Mouse (Mus musculus) MEL (cell line): ENCODE measurements around the gene Proser2.

ENCODE experiments used
- CTCF ChIP-seq, 3 experiments: IDR thresholded peaks in 2 of 3; conservative IDR thresholded peaks in 1 of 3; 2 replicates each; pipeline ENCODE4 v1.5.1; 2011 to 2012; ENCODE audit warnings: low read length in 3 of 3, low read depth in 2 of 3, mild to moderate bottlenecking in 2 of 3, improper control_type of control experiment in 1 of 3, inconsistent platforms in 1 of 3, mixed read lengths in 1 of 3, moderate library complexity in 1 of 3; ENCODE audit not compliant: control insufficient read depth in 1 of 3, insufficient read depth in 1 of 3, poor library complexity in 1 of 3, severe bottlenecking in 1 of 3
- E2F4 ChIP-seq: IDR thresholded peaks from 2 replicates; pipeline ENCODE4 v1.6.1; 2011; ENCODE audit warnings: low read depth, low read length, improper control_type of control experiment, borderline replicate concordance
- GABPA ChIP-seq: IDR thresholded peaks from 2 replicates; pipeline ENCODE4 v1.6.1; 2012; ENCODE audit warnings: low read depth, mild to moderate bottlenecking, inconsistent platforms, low read length, improper control_type of control experiment, moderate library complexity
- MXI1 ChIP-seq: IDR thresholded peaks from 2 replicates; pipeline ENCODE4 v1.6.1; 2011; ENCODE audit warnings: mild to moderate bottlenecking, low read depth, low read length, improper control_type of control experiment
- POLR2A ChIP-seq, 2 experiments: IDR thresholded peaks; 2 replicates each; pipeline ENCODE4 v1.6.1; 2011 to 2012; ENCODE audit warnings: low read length in 2 of 2, mild to moderate bottlenecking in 2 of 2, control low read depth in 1 of 2, improper control_type of control experiment in 1 of 2, low read depth in 1 of 2, moderate library complexity in 1 of 2; ENCODE audit not compliant: control insufficient read depth in 1 of 2, insufficient read depth in 1 of 2, poor library complexity in 1 of 2

- TF ChIP-seq MXI1, result no peak
- TF ChIP-seq POLR2A (IDR thresholded peaks at IDR 0.05; ENCODE audit: control insufficient read depth in 1 of 2, insufficient read depth in 1 of 2, low read depth in 1 of 2, low read length in 2 of 2, poor library complexity in 1 of 2), result no peak
- no peak for TF ChIP-seq CTCF (IDR thresholded peaks at IDR 0.05 in 2 of 3, conservative IDR thresholded peaks at IDR 0.05 in 1 of 3; ENCODE audit: control insufficient read depth in 1 of 3, insufficient read depth in 1 of 3, low read depth in 2 of 3, low read length in 3 of 3, poor library complexity in 1 of 3, severe bottlenecking in 1 of 3)
- TF ChIP-seq GABPA, result no peak
- TF ChIP-seq E2F4, result no peak
Measured at GRCm38 (mm10) chr2:6165771-6166170, 35.8 kb upstream of the Proser2 start.
